Mouse (Mus musculus): ENCODE measurements around the gene Ptchd1. TPM values are rescaled to one million over a fixed set of nuclear protein-coding genes. Genes with fewer than 3 reads are reported as not detected.

The Ptchd1 gene
- polyA plus RNA-seq (2017; shearing (Covaris generic)) = not detected

GRCm38 (mm10) chrX:155623701-155624281 lies at the start of gene Ptchd1:
Ptchd1 (minus strand) TSS chrX:155623814.

GRCm38 (mm10) chrX:155624341-155624841 lies 777 bp upstream of the Ptchd1 start, which contains the start of gene Gm15155:
Gm15155 (plus strand) TSS chrX:155624741.

Other genes starting within 250 kb of the Ptchd1 start
- not detected for gene Gm15155, start 927 bp upstream of the Ptchd1 start, polyA plus RNA-seq (2017; shearing (Covaris generic))

Data from effector memory CD4-positive, alpha-beta T cell, adult 7 months (primary cell).